Mouse (Mus musculus): ENCODE measurements around the gene Ccl27a.

- no peak for TF ChIP-seq CTCF (IDR thresholded peaks at IDR 0.05; ENCODE audit: extremely low read depth, insufficient read depth, low read length)
- TF ChIP-seq POLR2A (IDR thresholded peaks at IDR 0.05; ENCODE audit: extremely low read depth, insufficient read depth, low read length) = no peak
Measured at GRCm38 (mm10) chr4:41738256-41738603, 35.8 kb downstream of the Ccl27a start.
